Mouse (Mus musculus): ENCODE measurements around the gene Gm4922.

Gene Gm4922

GRCm38 (mm10) chr10:18786693-18787092, at the start of gene Gm4922:
Gene Gm4922 (minus strand): TSS chr10:18786793.
- DNase-seq (ENCODE audit: low spot score), result no peak

DNA sequence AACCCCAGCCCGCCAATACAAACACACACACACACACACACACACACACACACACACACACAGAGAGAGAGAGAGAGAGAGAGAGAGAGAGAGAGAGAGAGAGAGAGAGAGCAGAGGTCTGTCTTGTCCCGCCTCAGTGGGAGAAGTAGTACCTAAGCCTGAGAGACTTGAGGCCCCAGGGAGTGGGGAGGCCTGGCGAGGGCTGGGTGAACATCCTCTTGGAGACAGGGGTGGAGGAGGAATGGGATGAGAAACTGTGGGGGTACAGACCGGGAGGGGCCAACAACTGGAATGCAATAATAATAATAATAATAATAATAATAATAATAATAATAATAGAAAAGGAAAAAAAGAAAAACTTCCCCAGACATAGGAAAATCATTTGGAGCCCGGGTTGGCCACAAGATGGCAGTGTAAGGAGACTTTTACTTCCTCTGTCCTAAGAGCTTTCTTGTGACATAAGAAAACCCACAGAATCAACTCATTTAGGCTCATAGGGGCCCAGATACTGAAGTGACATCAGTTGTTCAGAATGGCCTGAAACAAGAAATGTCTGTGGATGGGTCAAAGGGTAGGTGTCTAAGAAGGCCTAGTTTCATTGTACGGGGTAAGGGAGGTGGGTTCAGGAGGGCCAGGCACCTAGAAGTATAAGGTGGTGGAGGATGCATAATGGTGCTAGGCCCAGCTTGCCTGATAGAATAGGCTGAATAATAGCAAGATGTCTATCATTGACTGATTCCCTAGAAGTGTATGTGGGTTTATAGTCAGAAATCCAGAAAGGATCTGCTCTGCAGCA, 49.3 kb upstream of the Gm4922 start:
- DNase-seq (ENCODE audit: low spot score), result no peak

DNA sequence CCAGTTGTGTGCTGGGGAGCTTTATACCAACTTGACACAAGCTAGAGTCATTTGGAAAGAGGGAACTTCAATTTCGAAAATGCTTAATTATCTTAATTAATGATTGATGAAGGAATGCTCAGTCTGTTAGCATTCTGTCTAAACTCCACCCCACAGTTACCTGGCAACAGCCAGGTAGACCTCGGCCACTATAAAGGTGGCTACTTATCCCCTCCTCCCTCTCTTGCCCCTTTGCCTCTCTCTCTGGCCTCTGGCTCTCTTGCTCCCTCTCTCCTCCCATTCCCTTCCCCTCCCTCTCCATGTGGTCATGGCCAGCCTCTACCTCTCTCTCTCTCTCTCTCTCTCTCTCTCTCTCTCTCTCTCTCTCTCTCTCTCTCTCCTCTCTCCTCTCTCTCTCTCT, 47.8 kb upstream of the Gm4922 start:
- DNase-seq (ENCODE audit: low spot score), result no peak

DNA sequence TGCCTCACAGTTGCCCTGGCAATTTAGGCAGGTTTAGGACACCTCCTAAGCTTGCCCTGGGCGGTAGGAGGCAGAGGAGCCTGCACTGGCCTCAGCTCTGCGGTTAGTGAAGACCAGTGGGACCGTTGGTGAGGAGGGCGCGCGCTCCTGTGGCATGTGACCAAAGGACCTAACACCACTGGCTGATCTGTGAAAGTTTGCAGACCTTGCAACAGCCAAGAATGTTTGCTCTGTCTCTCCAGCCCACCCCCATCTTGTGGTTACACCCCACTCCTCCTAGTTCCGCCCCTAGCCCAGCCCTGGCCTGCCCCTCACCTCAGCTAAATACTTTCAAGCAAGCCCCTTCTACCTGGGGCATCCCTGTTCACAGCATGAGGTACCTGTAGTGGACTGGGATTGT, 45.2 kb upstream of the Gm4922 start:
- DNase-seq (ENCODE audit: low spot score), result no peak

- no peak for DNase-seq (ENCODE audit: low spot score)
Observed at GRCm38 (mm10) chr10:18830359-18830758, 43.8 kb upstream of the Gm4922 start.

DNA sequence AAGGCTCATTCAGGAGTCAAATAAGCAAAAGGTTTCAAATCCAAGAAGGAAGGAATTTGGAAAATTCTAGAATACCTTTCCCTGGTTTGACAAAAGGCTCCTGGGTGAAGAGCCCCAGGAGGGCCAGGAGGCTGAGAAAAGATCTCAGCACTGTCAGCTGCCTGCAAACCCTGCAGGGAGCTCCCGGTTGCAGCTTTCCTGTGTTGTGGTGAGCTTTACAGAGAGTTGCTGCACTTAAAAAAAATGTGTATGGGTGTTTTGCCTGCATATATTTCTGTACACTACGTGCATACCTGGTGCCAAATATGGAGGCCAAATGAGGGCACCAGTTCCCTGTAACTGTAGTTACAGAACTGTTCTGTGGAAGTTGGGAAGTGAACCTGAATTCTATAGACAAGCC, 41.3 kb upstream of the Gm4922 start:
- no peak for DNase-seq (ENCODE audit: low spot score)

- no peak for DNase-seq (ENCODE audit: low spot score)
Observed at GRCm38 (mm10) chr10:18826107-18826506, 39.5 kb upstream of the Gm4922 start.

GRCm38 (mm10) chr10:18825143-18825542, 38.5 kb upstream of the Gm4922 start:
- no peak for DNase-seq (ENCODE audit: low spot score)

GRCm38 (mm10) chr10:18816560-18816959, 30.0 kb upstream of the Gm4922 start:
- peak; percentile 5 for DNase-seq (ENCODE audit: low spot score)

DNA sequence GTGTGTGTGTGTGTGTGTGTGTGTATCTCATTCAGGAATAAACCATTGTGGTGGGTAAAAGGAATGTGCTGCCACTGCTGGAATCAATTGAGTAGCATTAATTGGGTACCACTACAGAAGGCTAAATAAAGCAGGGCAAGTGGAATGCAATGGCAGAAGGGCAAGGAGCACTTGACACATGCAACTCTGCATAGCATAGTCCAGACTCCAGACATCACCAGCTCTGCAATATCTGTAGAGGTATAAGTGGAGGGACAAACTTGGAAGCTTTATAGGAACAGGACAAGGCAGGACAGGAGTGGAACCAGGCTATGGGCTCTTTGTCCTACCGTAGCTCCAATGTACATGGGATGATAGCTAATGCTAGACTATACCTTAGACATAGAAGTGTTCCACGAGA, 25.2 kb upstream of the Gm4922 start:
- no peak for DNase-seq (ENCODE audit: low spot score)

GRCm38 (mm10) chr10:18790063-18790462, 3.5 kb upstream of the Gm4922 start:
- DNase-seq (ENCODE audit: low spot score), result no peak

GRCm38 (mm10) chr10:18788601-18789000, 2.0 kb upstream of the Gm4922 start:
- DNase-seq (ENCODE audit: low spot score), result no peak

- DNase-seq (ENCODE audit: low spot score), result no peak
Observed at GRCm38 (mm10) chr10:18777546-18777945, 9.0 kb downstream of the Gm4922 start.

DNA sequence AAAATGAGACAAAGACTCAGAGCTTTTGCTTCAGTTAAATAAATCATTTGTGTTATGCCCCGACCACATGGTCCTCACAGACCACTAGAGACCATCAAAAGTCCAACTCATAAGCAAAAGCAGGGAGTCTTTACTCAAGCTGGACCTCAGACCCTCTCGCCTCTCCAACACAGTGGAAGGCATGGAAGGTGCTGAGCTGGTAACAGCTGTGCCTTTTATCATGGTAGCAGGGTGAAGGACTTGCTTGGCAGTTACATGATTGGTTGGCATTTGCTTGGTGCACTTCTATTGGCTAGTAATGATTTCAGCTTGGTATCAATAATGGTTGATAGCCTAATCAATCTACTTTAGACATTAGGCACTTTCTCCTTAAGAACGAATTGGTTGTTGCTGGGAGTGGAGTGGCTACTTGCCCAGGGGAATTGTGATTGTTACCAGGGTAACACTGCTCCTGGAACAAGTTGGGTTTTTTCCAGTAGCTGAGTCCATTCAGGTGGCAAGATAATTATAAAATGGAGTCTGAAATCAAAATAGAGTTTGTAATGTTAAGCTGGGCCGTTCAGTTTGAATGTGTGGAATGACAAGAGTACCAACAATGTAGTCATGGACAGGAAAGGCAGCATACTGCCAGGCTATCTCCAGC, 13.9 kb downstream of the Gm4922 start:
- no peak for DNase-seq (ENCODE audit: low spot score)

DNA sequence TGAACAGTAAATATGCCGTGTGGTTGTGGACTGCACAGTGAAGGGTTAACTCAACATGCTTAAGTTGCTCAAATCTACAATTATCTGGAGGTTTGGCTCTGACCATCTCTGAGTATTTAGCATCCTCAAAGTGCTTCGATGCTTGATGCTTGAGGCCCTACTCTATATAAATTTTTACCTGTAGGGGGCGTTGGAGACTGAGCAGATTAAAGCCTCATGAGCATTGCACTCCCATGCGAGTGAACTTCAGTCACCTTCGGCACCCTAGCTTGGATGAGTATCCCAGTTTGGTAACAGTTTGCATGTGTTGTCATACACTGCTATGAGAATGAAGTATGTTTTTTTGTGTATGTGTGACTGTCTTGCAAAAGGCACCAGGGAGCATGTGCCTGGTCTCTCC, 16.7 kb downstream of the Gm4922 start:
- no peak for DNase-seq (ENCODE audit: low spot score)

GRCm38 (mm10) chr10:18760241-18760640, 26.4 kb downstream of the Gm4922 start:
- DNase-seq (ENCODE audit: low spot score), result peak; percentile 6

DNA sequence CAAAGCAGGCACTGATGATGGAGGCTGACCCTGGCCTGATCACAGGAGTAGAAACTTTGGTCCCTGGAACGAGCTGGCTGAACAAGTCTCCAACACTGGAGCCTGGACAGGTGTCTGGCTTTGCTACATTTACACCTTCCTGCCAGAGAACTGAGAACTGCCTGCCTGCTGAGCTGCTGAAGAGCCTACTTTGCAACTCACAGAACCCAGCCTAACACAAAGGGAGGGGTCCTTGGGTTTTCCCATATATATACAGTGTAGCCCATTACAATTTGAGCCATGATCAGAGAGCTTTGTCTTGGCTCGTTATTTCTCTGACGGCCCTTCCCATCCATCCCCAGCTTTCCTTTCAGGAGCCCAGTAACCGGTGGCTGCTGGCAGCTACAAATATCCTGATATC, 36.5 kb downstream of the Gm4922 start:
- no peak for DNase-seq (ENCODE audit: low spot score)

DNA sequence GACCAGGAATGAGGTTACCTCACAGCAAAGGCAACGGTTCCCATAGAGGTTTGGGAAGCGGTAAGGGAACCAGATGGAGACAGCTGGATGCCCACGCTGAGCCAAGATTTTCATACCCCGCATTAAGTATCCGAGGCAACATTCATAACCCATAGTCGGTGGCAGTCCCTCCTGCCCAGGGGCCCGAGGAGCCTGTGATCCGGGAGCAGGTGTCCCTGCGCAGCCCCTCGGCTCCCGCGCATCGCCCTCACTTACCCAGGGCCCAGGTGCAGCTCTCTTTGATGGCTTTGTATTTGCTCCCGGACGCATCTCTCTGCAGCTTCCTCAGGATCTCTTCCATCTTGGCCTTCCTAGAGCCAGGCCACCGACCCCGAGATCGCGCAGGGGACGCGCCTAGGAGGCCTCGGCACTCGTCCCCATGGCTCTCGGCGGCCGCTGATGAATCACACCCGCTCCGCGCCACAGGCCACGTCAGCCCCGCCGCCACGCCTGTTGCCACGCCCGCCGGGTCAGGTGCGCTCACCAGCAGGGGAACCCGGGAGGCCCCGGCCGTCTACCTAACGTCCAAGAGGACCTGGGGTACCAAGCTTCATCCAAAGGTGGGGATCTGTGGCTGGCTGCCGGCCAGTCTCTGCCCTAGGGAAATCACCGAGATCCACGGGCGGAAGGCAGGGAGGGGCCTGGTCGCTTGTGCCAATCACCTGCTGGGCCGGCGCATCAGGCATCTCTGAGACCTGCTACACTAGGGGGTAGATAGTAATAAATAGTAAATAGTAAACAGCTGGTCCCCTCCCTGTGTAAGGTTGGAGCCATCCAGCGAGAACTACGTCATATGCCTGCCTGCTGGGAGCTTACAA, 43.1 kb downstream of the Gm4922 start, which contains the start of gene Arfgef3:
TSS of gene Arfgef3 (minus strand) at position 664 of the 857 bp plus-strand sequence.
- DNase-seq (ENCODE audit: low spot score), result peak; percentile 43

- no peak for DNase-seq (ENCODE audit: low spot score)
Observed at GRCm38 (mm10) chr10:18742086-18742485, 44.5 kb downstream of the Gm4922 start.

GRCm38 (mm10) chr10:18741024-18741423, 45.6 kb downstream of the Gm4922 start:
- no peak for DNase-seq (ENCODE audit: low spot score)

All from yolk sac, embryonic 10.5 days (tissue).